Mouse (Mus musculus) urinary bladder, postnatal 25 days (tissue): ENCODE data around the gene Opcml.

Experiments used
- DNase-seq: peaks from one replicate; pipeline ENCODE4 v3.0.0; 2022; ENCODE audit warnings: low spot score

Gene Opcml

GRCm38 (mm10) chr9:28247742-28248503, 457.3 kb downstream of the Opcml start:
- DNase-seq, result no peak

DNA sequence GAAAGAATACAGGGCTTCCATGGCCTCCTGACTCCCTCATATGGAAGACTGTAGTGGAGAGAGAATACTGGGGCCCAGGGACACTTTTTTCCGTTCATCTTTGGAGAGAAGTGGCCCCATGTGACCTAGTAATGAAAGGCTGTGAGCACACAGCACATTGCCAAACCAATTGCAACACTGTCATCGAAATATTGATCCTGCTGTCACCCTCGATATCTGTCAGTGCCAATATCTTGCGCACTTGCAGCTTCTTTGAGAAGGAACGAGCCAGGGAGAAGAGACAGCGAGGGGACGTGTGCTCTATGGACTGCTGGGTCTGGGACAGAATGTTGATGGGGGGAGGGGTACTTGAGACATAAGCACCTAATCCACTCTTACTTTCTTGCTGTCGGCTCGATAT, 460.8 kb downstream of the Opcml start:
- DNase-seq, result no peak

- DNase-seq, result no peak
These were observed 464.7 kb downstream of the Opcml start for GRCm38 (mm10) chr9:28255128-28255904.

GRCm38 (mm10) chr9:28255905-28256268, 465.3 kb downstream of the Opcml start:
- DNase-seq, result no peak

DNA sequence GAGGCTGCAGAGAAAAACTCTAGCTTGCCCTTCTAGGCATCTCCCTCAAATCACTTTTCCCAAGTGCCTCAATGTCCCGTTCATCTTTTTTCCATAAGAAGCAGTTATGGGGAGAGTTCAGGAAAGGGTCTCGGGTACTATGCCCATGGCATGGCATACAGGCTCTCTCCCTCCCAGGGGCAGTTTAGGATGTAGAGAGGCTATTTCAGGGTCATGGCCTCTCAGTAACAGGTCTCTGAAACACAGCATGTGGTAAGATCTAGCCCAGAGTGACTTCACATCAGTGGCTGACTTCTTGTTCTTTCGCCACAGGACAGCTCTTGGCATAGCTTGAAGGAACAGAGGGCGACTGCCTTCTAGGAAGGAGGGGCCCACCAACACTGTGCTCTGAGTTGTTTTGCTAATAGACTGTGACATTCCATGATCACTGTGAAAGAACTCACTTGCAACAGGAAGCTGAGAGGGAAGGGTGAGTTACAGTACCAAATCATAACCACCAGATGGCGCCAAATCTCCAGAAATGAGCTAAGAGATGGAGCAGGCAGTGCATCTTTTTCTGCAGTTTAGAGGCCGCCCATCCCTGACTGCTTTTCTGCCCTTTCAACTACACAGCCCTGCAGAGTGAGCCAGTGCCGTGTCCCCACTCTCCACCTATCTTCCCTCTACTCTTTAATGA, 470.6 kb downstream of the Opcml start:
- DNase-seq, result peak; percentile 63

GRCm38 (mm10) chr9:28262021-28262420, 471.4 kb downstream of the Opcml start:
- DNase-seq, result no peak

- no peak for DNase-seq
These were observed 472.3 kb downstream of the Opcml start for GRCm38 (mm10) chr9:28262896-28263295.

DNA sequence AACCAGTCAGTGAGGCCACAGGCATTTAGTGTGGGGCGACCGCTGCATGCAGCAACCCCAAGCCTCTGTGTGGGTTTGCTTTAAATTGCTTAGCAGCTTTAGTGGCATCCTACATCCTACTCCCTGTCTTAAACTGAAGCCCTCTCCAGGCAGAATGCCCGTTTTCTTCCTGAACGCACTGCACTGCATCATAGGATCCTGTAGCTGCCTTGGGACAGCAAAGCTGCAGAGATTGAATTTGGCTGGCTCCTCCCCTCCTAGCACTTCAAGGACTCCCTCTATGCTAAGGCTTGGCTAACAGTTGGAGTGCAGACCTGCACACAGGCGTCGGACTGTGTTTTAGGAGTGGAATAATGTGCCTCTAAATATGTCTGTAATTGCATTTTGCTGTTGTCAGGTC, 474.2 kb downstream of the Opcml start:
- DNase-seq, result no peak

DNA sequence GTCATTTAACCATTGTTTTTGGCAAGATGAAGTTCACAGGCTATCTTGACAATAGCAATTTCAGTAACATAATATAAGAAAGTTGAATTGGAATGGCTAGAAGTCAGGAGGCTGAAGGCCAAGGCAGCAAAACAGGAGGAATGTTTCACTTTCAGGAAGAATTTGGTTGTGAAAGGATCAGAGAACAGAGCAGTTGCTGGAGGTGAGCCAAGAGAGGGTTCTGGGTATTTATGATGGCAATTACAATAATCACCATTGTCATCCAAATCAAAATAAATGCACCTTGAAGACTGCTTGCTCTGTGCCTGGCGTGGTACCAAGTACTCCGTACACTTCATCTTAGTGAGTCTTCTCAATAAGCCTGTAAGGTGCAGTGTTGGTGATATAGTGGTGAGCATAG, 483.2 kb downstream of the Opcml start:
- DNase-seq, result no peak

- no peak for DNase-seq
These were observed 488.0 kb downstream of the Opcml start for GRCm38 (mm10) chr9:28278555-28278954.

DNA sequence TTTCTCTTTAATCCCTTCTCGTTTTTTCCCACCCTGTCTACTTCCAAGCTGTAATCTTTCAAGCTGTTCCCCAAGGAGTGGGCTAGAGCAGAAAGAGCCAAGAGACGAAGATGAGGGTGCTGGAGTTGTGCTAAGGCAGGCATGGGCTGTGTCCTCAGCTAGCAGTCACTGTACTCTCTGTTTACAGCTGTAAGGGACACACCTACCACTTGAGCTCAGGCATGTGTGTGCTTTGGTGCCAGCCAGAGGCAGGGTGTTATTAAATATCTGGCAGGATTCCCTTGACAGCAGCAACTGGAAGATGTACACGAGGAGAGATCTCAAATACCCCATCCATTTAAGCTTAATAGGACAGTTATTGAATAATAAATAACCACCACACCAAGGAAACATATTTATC, 490.4 kb downstream of the Opcml start:
- no peak for DNase-seq

GRCm38 (mm10) chr9:28281571-28281970, 491.0 kb downstream of the Opcml start:
- no peak for DNase-seq

GRCm38 (mm10) chr9:28285016-28285415, 494.4 kb downstream of the Opcml start:
- no peak for DNase-seq

DNA sequence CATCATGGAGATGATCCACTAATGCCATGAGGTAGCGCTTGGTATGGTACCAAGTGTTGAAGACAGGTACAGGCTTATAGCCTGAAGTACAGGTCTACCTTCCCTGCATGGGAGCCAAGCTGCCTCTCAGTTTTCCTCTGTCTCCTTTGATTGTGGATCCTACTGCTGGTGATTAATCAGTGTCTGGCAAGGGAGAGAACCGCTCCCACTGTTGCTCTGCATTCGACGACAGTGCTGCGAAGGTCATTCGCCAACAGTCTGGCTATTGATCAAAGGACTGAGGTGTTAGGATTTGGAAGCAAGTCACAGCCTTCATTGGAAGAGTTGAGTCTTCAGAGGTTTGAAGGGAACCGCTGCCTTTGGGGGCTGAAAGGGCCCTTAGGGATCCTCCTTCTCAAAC, 495.8 kb downstream of the Opcml start:
- DNase-seq, result no peak

- DNase-seq, result no peak
These were observed 496.9 kb downstream of the Opcml start for GRCm38 (mm10) chr9:28287485-28287884.

DNA sequence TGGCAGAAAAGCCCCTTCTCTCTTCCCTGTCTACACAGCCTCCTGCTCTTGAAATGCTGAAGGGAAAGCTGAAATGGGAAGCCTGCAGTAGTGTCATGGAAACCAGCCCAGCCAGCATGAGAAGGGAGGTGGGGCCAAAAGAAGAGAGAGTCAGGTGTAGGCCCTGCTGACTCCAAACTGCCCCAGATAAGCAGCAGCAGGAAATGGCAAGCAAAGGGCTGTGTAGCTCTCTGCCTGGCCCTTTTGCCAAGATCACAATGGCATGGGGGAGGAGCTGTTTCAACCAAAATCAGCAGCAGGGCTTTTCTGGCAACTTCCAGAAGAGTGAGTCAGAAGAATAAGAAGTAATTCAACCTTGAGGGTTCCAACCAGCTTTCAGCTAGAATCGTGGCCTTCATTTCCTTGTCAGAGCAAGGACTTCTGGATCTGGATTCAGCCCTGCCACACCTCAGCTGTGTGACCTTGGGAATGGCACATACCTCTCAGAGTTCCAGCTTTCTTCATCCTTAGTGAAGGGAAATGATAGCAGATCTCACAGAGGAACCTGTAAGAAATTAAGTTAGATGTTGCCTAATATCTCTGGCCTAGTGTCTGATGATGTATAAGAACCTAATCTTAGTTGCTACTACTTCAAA, 499.2 kb downstream of the Opcml start:
- DNase-seq, result no peak

- no peak for DNase-seq
These were observed 513.1 kb downstream of the Opcml start for GRCm38 (mm10) chr9:28303659-28304058.

DNA sequence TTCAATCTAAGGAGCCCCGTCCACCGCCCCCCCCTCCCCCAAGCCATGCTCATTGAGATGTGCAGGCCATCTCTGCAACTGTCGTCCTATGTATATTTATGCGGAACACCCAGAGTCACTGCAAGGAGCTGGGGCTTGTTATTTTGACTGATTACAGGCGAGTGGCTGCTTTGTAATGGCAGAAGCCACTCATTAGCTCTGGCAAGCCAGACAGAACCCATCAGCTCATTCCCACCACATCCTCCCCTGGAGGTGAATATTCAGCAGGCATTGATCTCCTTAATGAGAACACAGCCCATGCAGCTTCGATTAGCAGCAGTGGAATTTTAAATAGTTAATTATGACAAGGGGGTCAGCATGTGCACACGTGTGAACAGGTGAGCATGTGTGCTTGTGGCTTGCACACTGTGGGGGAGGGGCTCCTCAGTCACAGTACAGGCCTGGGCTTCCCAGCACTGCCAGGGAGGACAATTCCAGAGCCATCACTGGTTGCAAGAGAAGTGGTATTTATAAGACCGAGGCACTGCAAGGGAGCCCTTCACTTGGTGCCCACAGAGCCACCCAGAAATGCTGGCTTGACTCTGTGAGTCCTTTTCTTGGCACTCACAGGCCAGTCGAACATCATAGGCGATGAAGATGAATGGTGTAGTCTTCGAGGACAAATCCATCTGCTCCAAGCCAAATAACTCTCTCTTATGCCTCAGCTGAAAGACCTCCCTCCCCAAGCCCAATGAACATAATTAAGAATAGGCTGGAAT, 516.0 kb downstream of the Opcml start:
- DNase-seq, result no peak

GRCm38 (mm10) chr9:28307122-28307430, 516.5 kb downstream of the Opcml start:
- DNase-seq, result no peak

- no peak for DNase-seq
These were observed 517.0 kb downstream of the Opcml start for GRCm38 (mm10) chr9:28307481-28308050.

- no peak for DNase-seq
These were observed 527.3 kb downstream of the Opcml start for GRCm38 (mm10) chr9:28317881-28318280.
